Mouse (Mus musculus): Measurements from ENCODE around the gene Tagap.

GRCm38 (mm10) chr17:7904992-7905391 is 20.8 kb upstream of the Tagap start:
- TF ChIP-seq MAFK (IDR thresholded peaks at IDR 0.05; ENCODE audit: insufficient read depth, low read depth, low read length): no peak
- TF ChIP-seq HCFC1 (IDR thresholded peaks at IDR 0.05; ENCODE audit: borderline replicate concordance, insufficient read depth, low read length): no peak
- TF ChIP-seq CHD2 (IDR thresholded peaks at IDR 0.05; ENCODE audit: low read depth, low read length): no peak
- TF ChIP-seq ZC3H11A (IDR thresholded peaks at IDR 0.05; ENCODE audit: borderline replicate concordance, low read depth, low read length): no peak

All from ES-E14 (cell line).